Mouse (Mus musculus): Measurements from ENCODE around the gene Ggnbp2. TPM values are rescaled to one million over a fixed set of nuclear protein-coding genes. Genes with fewer than 3 reads are reported as not detected.

Gene Ggnbp2
- polyA plus RNA-seq, 1 experiment from 2014 or later = 68.7 TPM

DNA sequence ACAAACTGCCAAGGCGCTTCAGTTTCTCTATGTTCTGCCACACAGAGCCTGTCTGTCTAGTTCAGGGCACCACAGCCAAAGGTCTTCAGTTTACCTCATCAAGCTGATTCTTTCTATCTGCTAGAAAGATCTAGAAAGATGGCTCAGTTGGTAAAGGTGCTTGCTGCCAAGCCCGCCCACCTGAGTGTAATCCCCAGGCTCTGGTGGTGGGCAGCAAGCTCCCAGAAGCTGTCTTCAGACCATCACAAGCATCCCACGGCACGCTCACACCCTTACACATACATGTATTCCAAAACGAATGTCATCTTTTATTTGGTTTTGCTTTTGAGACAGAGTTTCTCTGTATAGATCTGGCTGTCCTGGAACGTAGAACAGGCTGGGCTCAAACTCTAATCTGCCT, 37.9 kb upstream of the Ggnbp2 start:
- WGBS = 93% methylated on average over 6 of the region's 6 CpGs
- Histone ChIP-seq H3K9ac (ENCODE audit: low read length) (no peak overlapping the region), H3K9me3 (ENCODE audit: control insufficient read depth, low read length) (no peaks in the 10 kb centered on the region), H3K27ac (ENCODE audit: low read depth, low read length) (no peak overlapping the region), H3K4me2 (ENCODE audit: low read depth, low read length, severe bottlenecking) (no peak overlapping the region), H3K27me3 (ENCODE audit: control insufficient read depth, insufficient read depth, low read length) (no peaks in the 10 kb centered on the region), H3K4me1 (replicated peaks; ENCODE audit: control insufficient read depth, insufficient read depth, low read length) (no peaks in the 10 kb centered on the region), H3K36me3 (ENCODE audit: control insufficient read depth, insufficient read depth, low read length) (peaks cover 6% of the 10 kb centered on the region), H3K4me3 (ENCODE audit: low read depth, low read length) (no peak overlapping the region)
- DNase-seq (ENCODE audit: low spot score) (no peak), ATAC-seq (replicated peaks; ENCODE audit: low FRiP score) (no peak)

GRCm38 (mm10) chr11:84907081-84907480, 36.5 kb upstream of the Ggnbp2 start:
- ATAC-seq (replicated peaks; ENCODE audit: low FRiP score) (no peak), DNase-seq (ENCODE audit: low spot score) (no peak)
- WGBS = 79% methylated on average over 3 of the region's 3 CpGs
- Histone ChIP-seq H3K36me3 (ENCODE audit: control insufficient read depth, insufficient read depth, low read length) (peaks cover 8% of the 10 kb centered on the region), H3K9me3 (ENCODE audit: control insufficient read depth, low read length) (no peaks in the 10 kb centered on the region), H3K4me2 (ENCODE audit: low read depth, low read length, severe bottlenecking) (no peak overlapping the region), H3K27me3 (ENCODE audit: control insufficient read depth, insufficient read depth, low read length) (no peaks in the 10 kb centered on the region), H3K27ac (ENCODE audit: low read depth, low read length) (no peak overlapping the region), H3K9ac (ENCODE audit: low read length) (no peak overlapping the region), H3K4me1 (replicated peaks; ENCODE audit: control insufficient read depth, insufficient read depth, low read length) (no peaks in the 10 kb centered on the region), H3K4me3 (ENCODE audit: low read depth, low read length) (no peak overlapping the region)

- no peak for ATAC-seq (replicated peaks; ENCODE audit: low FRiP score)
Measured at GRCm38 (mm10) chr11:84904597-84905144, 34.1 kb upstream of the Ggnbp2 start.

GRCm38 (mm10) chr11:84893113-84893512, 22.5 kb upstream of the Ggnbp2 start:
- no peak overlapping the region for H3K27ac ChIP-seq (ENCODE audit: low read depth, low read length)
- H3K9me3 ChIP-seq (ENCODE audit: control insufficient read depth, low read length) = no peaks in the 10 kb centered on the region
- peaks cover 3% of the 10 kb centered on the region; the same call in 1 of the 2 replicates for H3K36me3 ChIP-seq (ENCODE audit: control insufficient read depth, insufficient read depth, low read length)
- 91% methylated on average over 15 of the region's 15 CpGs for WGBS
- H3K9ac ChIP-seq (ENCODE audit: low read length) = no peak overlapping the region
- H3K4me3 ChIP-seq (ENCODE audit: low read depth, low read length) = no peak overlapping the region
- no peaks in the 10 kb centered on the region for H3K4me1 ChIP-seq (replicated peaks; ENCODE audit: control insufficient read depth, insufficient read depth, low read length)
- DNase-seq (ENCODE audit: low spot score) (no peak), ATAC-seq (replicated peaks; ENCODE audit: low FRiP score) (no peak)
- H3K4me2 ChIP-seq (ENCODE audit: low read depth, low read length, severe bottlenecking) = no peak overlapping the region
- no peaks in the 10 kb centered on the region for H3K27me3 ChIP-seq (ENCODE audit: control insufficient read depth, insufficient read depth, low read length)

More at GRCm38 (mm10) chr11:84904597-84905144, 34.1 kb upstream of the Ggnbp2 start:
- no peak overlapping the region for H3K4me2 ChIP-seq (ENCODE audit: low read depth, low read length, severe bottlenecking)
- H3K9ac ChIP-seq (ENCODE audit: low read length) = no peak overlapping the region
- H3K36me3 ChIP-seq (ENCODE audit: control insufficient read depth, insufficient read depth, low read length) = peaks cover 15% of the 10 kb centered on the region
- H3K9me3 ChIP-seq (ENCODE audit: control insufficient read depth, low read length) = no peaks in the 10 kb centered on the region
- H3K27me3 ChIP-seq (ENCODE audit: control insufficient read depth, insufficient read depth, low read length) = no peaks in the 10 kb centered on the region
- no peak for DNase-seq (ENCODE audit: low spot score)
- WGBS = 92% methylated on average over 9 of the region's 9 CpGs
- H3K27ac ChIP-seq (ENCODE audit: low read depth, low read length) = no peak overlapping the region
- H3K4me1 ChIP-seq (replicated peaks; ENCODE audit: control insufficient read depth, insufficient read depth, low read length) = no peaks in the 10 kb centered on the region
- no peak overlapping the region for H3K4me3 ChIP-seq (ENCODE audit: low read depth, low read length)

DNA sequence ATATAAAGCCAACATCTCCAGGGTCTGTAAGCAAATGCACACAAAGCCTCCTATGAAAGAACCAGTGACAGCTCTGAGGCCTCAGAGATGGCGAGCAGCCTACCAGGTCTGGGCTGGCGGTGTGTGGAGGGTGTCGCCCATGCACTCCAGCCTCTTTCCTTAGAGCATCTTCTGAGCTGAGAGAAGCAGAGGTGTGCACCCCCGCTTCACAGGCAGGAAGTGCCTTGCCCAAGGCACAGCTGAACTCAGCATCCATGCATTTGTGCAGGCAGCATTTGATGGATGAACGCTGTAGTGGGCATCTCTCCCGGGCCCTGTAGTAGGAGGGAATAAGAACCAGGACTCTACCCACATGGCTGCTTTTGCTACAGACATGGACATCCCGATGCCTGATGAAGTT, 21.1 kb upstream of the Ggnbp2 start:
- Histone ChIP-seq H3K36me3 (ENCODE audit: control insufficient read depth, insufficient read depth, low read length) (no peaks in the 10 kb centered on the region; the same call in 1 of the 2 replicates), H3K4me3 (ENCODE audit: low read depth, low read length) (no peak overlapping the region), H3K4me2 (ENCODE audit: low read depth, low read length, severe bottlenecking) (no peak overlapping the region), H3K27ac (ENCODE audit: low read depth, low read length) (no peak overlapping the region), H3K4me1 (replicated peaks; ENCODE audit: control insufficient read depth, insufficient read depth, low read length) (no peaks in the 10 kb centered on the region), H3K9ac (ENCODE audit: low read length) (no peak overlapping the region), H3K9me3 (ENCODE audit: control insufficient read depth, low read length) (no peaks in the 10 kb centered on the region), H3K27me3 (ENCODE audit: control insufficient read depth, insufficient read depth, low read length) (no peaks in the 10 kb centered on the region)
- WGBS = 92% methylated on average over 7 of the region's 7 CpGs
- ATAC-seq (replicated peaks; ENCODE audit: low FRiP score) (no peak), DNase-seq (ENCODE audit: low spot score) (no peak)

- Histone ChIP-seq H3K27ac (ENCODE audit: low read depth, low read length) (no peak overlapping the region), H3K4me2 (ENCODE audit: low read depth, low read length, severe bottlenecking) (no peak overlapping the region), H3K9me3 (ENCODE audit: control insufficient read depth, low read length) (no peaks in the 10 kb centered on the region), H3K27me3 (ENCODE audit: control insufficient read depth, insufficient read depth, low read length) (no peaks in the 10 kb centered on the region), H3K9ac (ENCODE audit: low read length) (no peak overlapping the region), H3K4me1 (replicated peaks; ENCODE audit: control insufficient read depth, insufficient read depth, low read length) (no peaks in the 10 kb centered on the region), H3K36me3 (ENCODE audit: control insufficient read depth, insufficient read depth, low read length) (peaks cover 2% of the 10 kb centered on the region; the same call in 1 of the 2 replicates), H3K4me3 (ENCODE audit: low read depth, low read length) (no peak overlapping the region)
- DNase-seq (ENCODE audit: low spot score) = no peak
- no peak for ATAC-seq (replicated peaks; ENCODE audit: low FRiP score)
- WGBS = 92% methylated on average over 2 of the region's 2 CpGs
Measured at GRCm38 (mm10) chr11:84889492-84889891, 18.9 kb upstream of the Ggnbp2 start.

GRCm38 (mm10) chr11:84888025-84888424, 17.4 kb upstream of the Ggnbp2 start:
- H3K27ac ChIP-seq (ENCODE audit: low read depth, low read length) = no peak overlapping the region
- no peaks in the 10 kb centered on the region for H3K4me1 ChIP-seq (replicated peaks; ENCODE audit: control insufficient read depth, insufficient read depth, low read length)
- H3K9me3 ChIP-seq (ENCODE audit: control insufficient read depth, low read length) = no peaks in the 10 kb centered on the region
- H3K27me3 ChIP-seq (ENCODE audit: control insufficient read depth, insufficient read depth, low read length) = no peaks in the 10 kb centered on the region
- 97% methylated on average over 8 of the region's 8 CpGs for WGBS
- peaks cover 2% of the 10 kb centered on the region; the same call in 1 of the 2 replicates for H3K36me3 ChIP-seq (ENCODE audit: control insufficient read depth, insufficient read depth, low read length)
- no peak overlapping the region for H3K4me3 ChIP-seq (ENCODE audit: low read depth, low read length)
- ATAC-seq (replicated peaks; ENCODE audit: low FRiP score) = no peak
- H3K9ac ChIP-seq (ENCODE audit: low read length) = no peak overlapping the region
- DNase-seq (ENCODE audit: low spot score) = no peak
- no peak overlapping the region for H3K4me2 ChIP-seq (ENCODE audit: low read depth, low read length, severe bottlenecking)

- H3K4me3 ChIP-seq (ENCODE audit: low read depth, low read length) = no peak overlapping the region
- H3K27me3 ChIP-seq (ENCODE audit: control insufficient read depth, insufficient read depth, low read length) = no peaks in the 10 kb centered on the region
- no peak overlapping the region for H3K9ac ChIP-seq (ENCODE audit: low read length)
- H3K9me3 ChIP-seq (ENCODE audit: control insufficient read depth, low read length) = no peaks in the 10 kb centered on the region
- DNase-seq (ENCODE audit: low spot score) (no peak), ATAC-seq (replicated peaks; ENCODE audit: low FRiP score) (no peak)
- no peaks in the 10 kb centered on the region for H3K4me1 ChIP-seq (replicated peaks; ENCODE audit: control insufficient read depth, insufficient read depth, low read length)
- no peak overlapping the region for H3K4me2 ChIP-seq (ENCODE audit: low read depth, low read length, severe bottlenecking)
- no peak overlapping the region for H3K27ac ChIP-seq (ENCODE audit: low read depth, low read length)
- WGBS = 90% methylated on average over 11 of the region's 11 CpGs
- peaks cover 2% of the 10 kb centered on the region; the same call in 1 of the 2 replicates for H3K36me3 ChIP-seq (ENCODE audit: control insufficient read depth, insufficient read depth, low read length)
Measured at GRCm38 (mm10) chr11:84886767-84887511, 16.3 kb upstream of the Ggnbp2 start.

DNA sequence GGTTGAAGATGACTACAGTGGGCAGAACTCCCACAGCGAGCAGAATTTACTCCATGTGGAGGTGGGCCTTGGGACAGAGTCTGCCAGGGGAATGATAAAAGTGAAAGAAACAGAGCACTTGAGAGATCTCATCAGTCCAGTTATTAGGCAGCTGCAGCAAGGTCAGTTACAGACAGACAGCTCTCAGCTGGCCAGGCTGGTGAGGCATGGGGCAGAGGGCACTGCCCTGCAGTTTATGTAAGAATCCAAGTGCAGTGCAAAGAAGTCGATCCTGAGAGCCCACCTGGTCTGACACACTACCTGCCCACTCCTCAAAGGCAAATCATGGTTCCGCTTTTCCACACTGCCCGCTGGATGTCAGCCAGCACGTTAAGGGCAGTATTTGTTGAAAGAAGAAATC, 15.6 kb upstream of the Ggnbp2 start:
- Histone ChIP-seq H3K4me1 (replicated peaks; ENCODE audit: control insufficient read depth, insufficient read depth, low read length) (no peaks in the 10 kb centered on the region), H3K27ac (ENCODE audit: low read depth, low read length) (no peak overlapping the region), H3K9ac (ENCODE audit: low read length) (no peak overlapping the region), H3K4me2 (ENCODE audit: low read depth, low read length, severe bottlenecking) (no peak overlapping the region), H3K9me3 (ENCODE audit: control insufficient read depth, low read length) (no peaks in the 10 kb centered on the region), H3K4me3 (ENCODE audit: low read depth, low read length) (no peak overlapping the region), H3K27me3 (ENCODE audit: control insufficient read depth, insufficient read depth, low read length) (no peaks in the 10 kb centered on the region), H3K36me3 (ENCODE audit: control insufficient read depth, insufficient read depth, low read length) (peaks cover 2% of the 10 kb centered on the region; the same call in 1 of the 2 replicates)
- ATAC-seq (replicated peaks; ENCODE audit: low FRiP score) = no peak
- DNase-seq (ENCODE audit: low spot score) = no peak
- WGBS = 93% methylated on average over 5 of the region's 5 CpGs
